Mouse (Mus musculus) C2C12 (cell line): ENCODE measurements around the gene Gm6583. TPM values are rescaled to one million over a fixed set of nuclear protein-coding genes. Genes with fewer than 3 reads are reported as not detected.

ENCODE experiments used
- H3K27me3 ChIP-seq: one replicate; pipeline ENCODE4 v1.6.1; 2011; ENCODE audit not compliant: control insufficient read depth, insufficient read depth, insufficient read length
- H3K36me3 ChIP-seq: one replicate; pipeline ENCODE4 v1.6.1; 2011; ENCODE audit not compliant: control insufficient read depth, insufficient read depth
- H3K4me3 ChIP-seq: one replicate; pipeline ENCODE4 v1.5.1; 2011; ENCODE audit warnings: mild to moderate bottlenecking, control low read depth; ENCODE audit not compliant: poor library complexity, insufficient read depth, severe bottlenecking
- H3K79me2 ChIP-seq: one replicate; pipeline ENCODE4 v1.6.1; 2011; ENCODE audit not compliant: control insufficient read depth, insufficient read depth
- H3K79me3 ChIP-seq: one replicate; pipeline ENCODE4 v1.6.1; 2011; ENCODE audit warnings: low read depth, control low read depth
- H3ac ChIP-seq: one replicate; pipeline ENCODE3; 2011; ENCODE audit warnings: low read depth; ENCODE audit not compliant: control insufficient read depth, insufficient read length
- CEBPB ChIP-seq: IDR thresholded peaks from one replicate; pipeline ENCODE4 v1.6.1; 2011; ENCODE audit warnings: low read depth, mild to moderate bottlenecking, control low read depth, moderate library complexity
- CTCF ChIP-seq: IDR thresholded peaks from one replicate; pipeline ENCODE4 v1.5.1; 2011; ENCODE audit not compliant: control insufficient read depth, insufficient read depth, insufficient read length
- FOSL1 ChIP-seq: IDR thresholded peaks from one replicate; pipeline ENCODE4 v1.8.0; 2011; ENCODE audit warnings: mild to moderate bottlenecking, low read length; ENCODE audit not compliant: poor library complexity, insufficient read depth, severe bottlenecking
- MYOD1 ChIP-seq: IDR thresholded peaks from one replicate; pipeline ENCODE4 v1.6.1; 2011; ENCODE audit warnings: low read depth; ENCODE audit not compliant: control insufficient read depth, insufficient read length
- MYOG ChIP-seq: IDR thresholded peaks from one replicate; pipeline ENCODE4 v1.6.1; 2011; ENCODE audit not compliant: control insufficient read depth, insufficient read length; ENCODE audit errors: extremely low read depth
- USF1 ChIP-seq: IDR thresholded peaks from one replicate; pipeline ENCODE4 v1.6.1; 2011; ENCODE audit warnings: low read depth, mild to moderate bottlenecking, control low read depth, moderate library complexity
- polyA plus RNA-seq: library from polyadenylated mRNA; unstranded; fragments of >200 nt; fragmentation: generic; extraction: Trizol; gene quantifications from one replicate; pipeline ENCODE4 v1.2.1, GENCODE M21; 2012; ENCODE audit warnings: missing spikeins

Gm6583 gene
- polyA plus RNA-seq, 1 experiment: 0.04 TPM

GRCm38 (mm10) chr5:112317328-112317727 is 38.5 kb downstream of the Gm6583 start:
- Histone ChIP-seq H3K79me3 (no peaks in the 10 kb centered on the region), H3ac (no peak overlapping the region), H3K79me2 (no peaks in the 10 kb centered on the region), H3K4me3 (no peak overlapping the region), H3K27me3 (no peaks in the 10 kb centered on the region), H3K36me3 (peaks cover 34% of the 10 kb centered on the region)
- TF ChIP-seq MYOG: no peak
- no peak for TF ChIP-seq CTCF

- H3K36me3 ChIP-seq: peaks cover 41% of the 10 kb centered on the region
- H3K79me3 ChIP-seq: no peaks in the 10 kb centered on the region
- TF ChIP-seq MYOG: no peak
- no peaks in the 10 kb centered on the region for H3K79me2 ChIP-seq
- no peak overlapping the region for H3K4me3 ChIP-seq
- H3ac ChIP-seq: no peak overlapping the region
- H3K27me3 ChIP-seq: no peaks in the 10 kb centered on the region
Observed at GRCm38 (mm10) chr5:112316468-112316867, 39.4 kb downstream of the Gm6583 start.

GRCm38 (mm10) chr5:112313222-112313885 is 42.5 kb downstream of the Gm6583 start:
- TF ChIP-seq FOSL1 (no peak), MYOG (no peak)
- Histone ChIP-seq H3K79me3 (peaks cover 1% of the 10 kb centered on the region), H3ac (no peak overlapping the region), H3K36me3 (peaks cover 72% of the 10 kb centered on the region), H3K79me2 (peaks cover 7% of the 10 kb centered on the region), H3K4me3 (no peak overlapping the region), H3K27me3 (no peaks in the 10 kb centered on the region)

GRCm38 (mm10) chr5:112305842-112306241 is 50.0 kb downstream of the Gm6583 start:
- Histone ChIP-seq H3K27me3 (no peaks in the 10 kb centered on the region), H3K79me2 (peaks cover 64% of the 10 kb centered on the region), H3K4me3 (no peak overlapping the region), H3ac (no peak overlapping the region), H3K79me3 (peaks cover 37% of the 10 kb centered on the region), H3K36me3 (peaks cover 84% of the 10 kb centered on the region)
- TF ChIP-seq FOSL1 (no peak), CEBPB (no peak), CTCF (no peak), MYOD1 (no peak), MYOG (no peak), USF1 (no peak)

Other genes starting within 250 kb of the Gm6583 start
- gene Cryba4, start 103.5 kb downstream of the Gm6583 start, polyA plus RNA-seq: 1.9 TPM
- 0.06 TPM for gene Crybb1, start 100.2 kb downstream of the Gm6583 start, polyA plus RNA-seq
- 155 TPM for gene Tpst2, start 79.3 kb downstream of the Gm6583 start, polyA plus RNA-seq
- gene Tfip11, start 29.7 kb downstream of the Gm6583 start, polyA plus RNA-seq: 44.9 TPM
- 26.2 TPM for gene Srrd, start 13.0 kb downstream of the Gm6583 start, polyA plus RNA-seq
- 16.1 TPM for gene Hps4, start 12.9 kb downstream of the Gm6583 start, polyA plus RNA-seq
- 10.8 TPM for gene Asphd2, start 38.8 kb upstream of the Gm6583 start, polyA plus RNA-seq
- not detected for gene Gm6588, start 93.4 kb upstream of the Gm6583 start, polyA plus RNA-seq
- gene Sez6l, start 221.2 kb upstream of the Gm6583 start, polyA plus RNA-seq: not detected